Mouse (Mus musculus) stomach, embryonic 16.5 days (tissue): ENCODE measurements around the gene Cdrt4. TPM values are rescaled to one million over a fixed set of nuclear protein-coding genes. Genes with fewer than 3 reads are reported as not detected.
A peak's percentile ranks its signal among the peaks of the same experiment; 100 is the strongest.

Source experiments
- ATAC-seq: fragments of 200-750 bp; cut with Nextera tagmentation; 2 replicates; pipeline ENCODE4 v1.8.0; 2017; ENCODE audit warnings: moderate number of reproducible peaks, moderate TSS enrichment; ENCODE audit not compliant: insufficient read depth, low FRiP score
- H3K27ac ChIP-seq: fragments of 300-500 bp; sonication (generic); 2 replicates; pipeline ENCODE4 v1.5.1; 2014; ENCODE audit warnings: low read length
- H3K27me3 ChIP-seq: fragments of 300-500 bp; sonication (generic); 2 replicates; pipeline ENCODE4 v1.6.1; 2014; ENCODE audit warnings: low read length, control low read depth, mixed read lengths; ENCODE audit not compliant: control insufficient read depth, insufficient read depth
- H3K36me3 ChIP-seq: fragments of 300-500 bp; sonication (generic); 2 replicates; pipeline ENCODE4 v1.6.1; 2014; ENCODE audit warnings: low read length; ENCODE audit not compliant: control insufficient read depth, insufficient read depth
- H3K4me1 ChIP-seq: fragments of 300-500 bp; sonication (generic); 2 replicates; pipeline ENCODE4 v1.6.1; 2014; ENCODE audit warnings: low read length, control low read depth, mixed read lengths; ENCODE audit not compliant: control insufficient read depth, insufficient read depth
- H3K4me2 ChIP-seq: fragments of 300-500 bp; sonication (generic); 2 replicates; pipeline ENCODE4 v1.6.1; 2014; ENCODE audit warnings: low read depth, low read length, mixed read lengths
- H3K4me3 ChIP-seq: fragments of 300-500 bp; sonication (generic); replicated peaks from 2 replicates; pipeline ENCODE4 v1.5.1; 2014; ENCODE audit warnings: mild to moderate bottlenecking, low read length
- H3K9ac ChIP-seq: fragments of 300-500 bp; sonication (generic); 2 replicates; pipeline ENCODE4 v1.6.1; 2014; ENCODE audit warnings: low read length
- H3K9me3 ChIP-seq: fragments of 300-500 bp; sonication (generic); replicated peaks from 2 replicates; pipeline ENCODE4 v1.6.1; 2016; ENCODE audit warnings: low read length, control low read depth; ENCODE audit not compliant: control insufficient read depth
- WGBS: fragments of 180-500 bp; shearing (Covaris S2); extraction: QIAGEN DNeasy Blood & Tissue Kit; methylation state at CpG from one replicate; pipeline ENCODE4 v1.1.7; 2014; 5-methylcytosine and 5-hydroxymethylcytosine counted together
- polyA plus RNA-seq: library from polyadenylated mRNA; unstranded; fragments of >200 nt; fragmentation: Nextera tagmentation; extraction: Ambion mirVana; gene quantifications from 2 replicates; pipeline ENCODE4 v1.2.1, GENCODE M21; 2015

Gene Cdrt4
- polyA plus RNA-seq, 1 experiment from 2014 or later: 0.32 TPM

DNA sequence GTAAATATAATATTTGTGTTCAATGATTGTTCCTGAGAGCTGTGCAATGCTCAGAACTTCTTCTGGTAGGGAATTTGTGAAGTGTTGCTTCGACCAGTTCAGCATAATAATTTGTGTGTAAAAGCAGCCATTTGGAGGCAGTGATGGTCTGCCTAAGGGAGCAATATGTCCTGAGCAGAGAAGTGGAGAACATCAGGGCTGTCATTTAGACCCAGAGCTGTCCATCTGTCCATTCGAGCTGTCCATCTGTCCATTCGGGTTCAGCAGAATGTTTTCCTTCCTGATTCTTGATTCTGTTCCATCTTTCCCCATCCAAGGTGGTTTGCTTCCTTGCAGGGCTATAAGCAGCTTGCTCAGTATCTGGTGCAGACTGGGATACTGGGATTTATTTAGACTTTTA is 33.4 kb downstream of the Cdrt4 start:
- Histone ChIP-seq H3K9me3 (no peaks in the 10 kb centered on the region), H3K4me2 (no peak overlapping the region), H3K36me3 (no peaks in the 10 kb centered on the region), H3K27me3 (no peaks in the 10 kb centered on the region), H3K4me3 (no peak overlapping the region), H3K4me1 (no peaks in the 10 kb centered on the region), H3K9ac (no peak overlapping the region), H3K27ac (no peak overlapping the region)
- 60% methylated on average over 3 of the region's 3 CpGs for WGBS
- no peak for ATAC-seq

DNA sequence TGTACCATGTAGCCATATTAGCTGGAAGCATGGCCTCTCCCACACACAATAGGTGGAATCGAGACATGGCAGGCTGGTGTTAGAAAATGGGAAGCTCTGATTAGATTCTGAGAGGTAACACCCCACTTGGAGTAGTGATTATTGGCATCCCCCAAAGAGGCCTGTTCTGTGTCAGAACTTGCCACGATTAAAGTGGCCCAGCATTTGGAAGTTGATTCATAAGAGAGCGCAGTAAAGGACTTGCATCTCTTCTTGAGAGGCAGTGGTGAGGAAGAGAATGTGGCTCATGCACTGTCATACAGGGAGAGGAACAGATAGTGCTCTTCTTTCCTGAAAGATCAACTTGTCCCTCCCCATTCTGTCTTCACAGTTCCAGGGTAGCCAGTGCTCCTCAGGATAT is 34.1 kb downstream of the Cdrt4 start:
- Histone ChIP-seq H3K4me2 (no peak overlapping the region), H3K9me3 (no peaks in the 10 kb centered on the region), H3K4me1 (no peaks in the 10 kb centered on the region), H3K27ac (no peak overlapping the region), H3K4me3 (no peak overlapping the region), H3K27me3 (no peaks in the 10 kb centered on the region), H3K36me3 (no peaks in the 10 kb centered on the region), H3K9ac (no peak overlapping the region)
- no peak for ATAC-seq
- 81% methylated on average over 3 of the region's 3 CpGs for WGBS

DNA sequence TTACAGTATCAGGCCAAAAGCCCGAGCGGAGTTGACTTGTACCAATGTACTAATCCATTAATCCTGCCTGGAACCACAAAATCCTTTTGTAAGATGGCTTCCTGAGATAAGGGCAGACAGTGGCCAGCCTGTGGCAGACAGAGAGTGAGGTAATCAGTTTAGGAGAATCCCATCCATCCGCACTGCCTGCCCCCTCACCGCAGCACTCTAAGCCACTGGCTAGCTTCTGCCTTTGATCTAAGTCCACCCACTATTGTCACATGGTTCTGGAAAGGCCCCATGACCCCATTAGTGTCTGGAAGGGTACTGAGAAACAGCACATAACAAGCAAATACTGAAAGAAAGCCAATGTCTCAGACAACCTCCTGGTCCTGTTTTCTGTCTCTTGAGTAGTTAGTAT is 35.6 kb downstream of the Cdrt4 start:
- H3K9me3 ChIP-seq: no peaks in the 10 kb centered on the region
- 73% methylated on average over 4 of the region's 4 CpGs for WGBS
- no peak overlapping the region for H3K27ac ChIP-seq
- H3K9ac ChIP-seq: no peak overlapping the region
- no peaks in the 10 kb centered on the region for H3K27me3 ChIP-seq
- no peak for ATAC-seq
- H3K36me3 ChIP-seq: no peaks in the 10 kb centered on the region
- H3K4me2 ChIP-seq: no peak overlapping the region
- no peak overlapping the region for H3K4me3 ChIP-seq
- H3K4me1 ChIP-seq: no peaks in the 10 kb centered on the region

DNA sequence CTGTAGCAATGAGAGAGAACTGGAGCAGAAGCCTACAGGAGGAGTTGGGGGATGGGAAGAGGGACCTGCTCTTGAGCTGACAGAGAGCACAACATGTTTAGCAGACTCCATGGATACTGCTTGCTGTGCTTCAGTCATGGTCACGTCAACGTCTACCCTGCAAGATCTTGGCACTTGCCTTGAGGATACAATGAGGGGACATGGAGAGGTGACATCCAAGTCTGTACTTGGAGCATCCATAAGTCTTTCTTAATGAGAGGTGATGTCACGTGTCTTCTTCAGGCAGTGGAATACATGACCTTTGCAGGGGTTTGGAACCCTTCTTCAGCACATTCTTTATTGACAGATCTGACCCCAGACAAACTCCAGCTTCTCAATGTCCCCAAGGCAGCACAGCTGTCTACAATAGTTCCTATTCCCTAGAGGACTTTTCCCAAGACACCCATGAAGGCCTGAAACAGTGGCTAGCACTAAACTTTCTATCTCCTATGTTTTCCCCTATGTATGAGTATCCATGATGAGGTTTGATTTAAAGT is 39.2 kb downstream of the Cdrt4 start:
- Histone ChIP-seq H3K4me3 (no peak overlapping the region), H3K36me3 (no peaks in the 10 kb centered on the region), H3K27ac (no peak overlapping the region), H3K27me3 (no peaks in the 10 kb centered on the region), H3K4me1 (peaks cover 4% of the 10 kb centered on the region; the same call in 1 of the 2 replicates), H3K4me2 (no peak overlapping the region), H3K9ac (no peak overlapping the region), H3K9me3 (no peaks in the 10 kb centered on the region)
- WGBS: 91% methylated on average over 3 of the region's 3 CpGs
- ATAC-seq: no peak

DNA sequence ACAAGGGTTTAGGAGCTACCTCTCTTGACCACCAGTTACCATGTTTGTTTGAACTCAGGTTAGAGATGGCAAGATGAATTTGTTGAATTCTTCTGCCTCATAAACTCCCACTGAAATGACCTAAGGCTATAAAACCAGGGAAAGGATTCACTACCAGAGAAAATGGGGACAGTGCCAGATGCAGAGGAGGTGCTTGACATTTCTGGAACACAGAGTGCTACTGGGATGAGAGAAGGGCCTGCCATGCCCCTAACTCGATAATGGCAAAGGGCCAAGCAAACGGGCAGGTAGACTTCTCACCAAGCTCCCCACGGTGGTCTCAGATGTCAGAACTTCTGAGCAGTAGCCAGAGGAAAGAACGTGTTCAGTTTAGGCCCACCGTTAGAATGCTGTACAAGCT is 39.8 kb downstream of the Cdrt4 start:
- no peak overlapping the region for H3K9ac ChIP-seq
- no peak overlapping the region for H3K27ac ChIP-seq
- H3K4me1 ChIP-seq: peaks cover 9% of the 10 kb centered on the region; the same call in 1 of the 2 replicates
- no peak overlapping the region for H3K4me2 ChIP-seq
- no peaks in the 10 kb centered on the region for H3K27me3 ChIP-seq
- no peak for ATAC-seq
- no peaks in the 10 kb centered on the region for H3K9me3 ChIP-seq
- no peak overlapping the region for H3K4me3 ChIP-seq
- WGBS: 75% methylated on average over 5 of the region's 5 CpGs
- H3K36me3 ChIP-seq: no peaks in the 10 kb centered on the region

DNA sequence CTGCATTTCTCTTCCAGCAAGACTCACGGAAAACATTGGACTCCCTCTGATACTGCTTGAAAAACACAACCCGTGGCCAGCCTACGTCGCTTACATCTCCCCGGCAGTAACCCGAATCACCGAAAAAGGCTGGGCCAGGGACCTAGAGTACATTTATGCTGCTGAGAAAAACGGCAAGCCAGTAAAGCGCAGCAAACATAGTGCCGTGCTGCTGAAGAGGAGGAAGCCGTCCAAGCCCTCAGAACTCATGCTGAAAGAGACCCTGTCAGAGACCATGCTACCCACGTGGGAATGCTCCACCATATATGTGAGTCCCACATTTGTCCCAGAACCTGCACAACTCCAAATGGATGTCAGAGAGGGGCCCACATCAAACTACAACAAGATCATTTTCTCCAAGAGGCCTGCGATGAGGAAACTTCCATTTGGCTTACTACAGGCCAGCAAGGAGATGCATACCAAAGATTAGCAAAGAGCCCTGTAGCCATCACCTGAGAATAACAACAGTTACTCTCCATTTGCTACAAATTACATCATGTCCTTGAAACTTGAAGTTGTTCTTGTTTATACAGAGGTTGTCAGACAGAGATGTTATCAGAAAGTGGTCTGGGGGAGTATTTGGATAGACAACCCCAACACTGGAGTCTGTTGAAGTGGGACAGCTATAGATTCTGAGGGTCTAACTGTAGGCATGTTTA is 41.7 kb downstream of the Cdrt4 start:
- no peak overlapping the region for H3K4me2 ChIP-seq
- WGBS: 85% methylated on average over 13 of the region's 13 CpGs
- no peak overlapping the region for H3K27ac ChIP-seq
- H3K27me3 ChIP-seq: no peaks in the 10 kb centered on the region
- H3K36me3 ChIP-seq: no peaks in the 10 kb centered on the region
- ATAC-seq: no peak
- H3K4me3 ChIP-seq: no peak overlapping the region
- H3K9me3 ChIP-seq: no peaks in the 10 kb centered on the region
- peaks cover 22% of the 10 kb centered on the region for H3K4me1 ChIP-seq
- no peak overlapping the region for H3K9ac ChIP-seq

DNA sequence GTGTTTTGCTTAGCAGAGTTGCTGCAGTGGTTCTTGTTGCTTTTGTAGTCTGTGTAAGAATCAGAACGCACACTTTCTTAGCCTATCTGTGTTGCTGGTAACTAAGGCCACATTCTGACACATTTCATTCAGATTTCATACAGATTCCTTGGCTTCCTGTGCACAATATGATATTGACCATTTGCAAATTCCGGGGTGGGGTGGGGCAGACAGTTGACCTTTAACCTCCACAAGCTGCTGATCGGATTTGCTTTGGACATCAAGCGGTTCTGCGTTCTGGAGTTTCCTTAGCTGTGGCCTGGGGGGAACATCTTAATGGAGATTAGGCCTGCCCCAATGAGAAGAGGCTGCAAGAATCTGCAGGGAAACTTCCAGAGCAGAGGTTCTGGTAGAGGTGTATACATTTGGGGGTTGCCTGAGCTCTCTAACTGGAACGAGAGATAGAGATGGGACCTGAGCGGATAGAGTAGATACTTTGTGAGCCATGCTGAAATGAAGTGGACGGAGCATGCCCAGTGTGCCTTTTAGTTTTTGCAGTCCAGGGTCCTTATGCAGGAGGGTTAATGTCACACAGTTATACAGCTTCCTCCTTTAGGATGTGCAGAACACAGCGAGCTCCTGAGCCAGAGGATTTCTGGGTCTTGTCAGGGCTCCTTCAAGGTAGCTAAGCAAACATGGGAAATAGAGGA is 44.2 kb downstream of the Cdrt4 start:
- Histone ChIP-seq H3K9me3 (no peaks in the 10 kb centered on the region), H3K4me3 (no peak overlapping the region), H3K9ac (no peak overlapping the region), H3K4me2 (no peak overlapping the region), H3K27ac (no peak overlapping the region; the same call in 1 of the 2 replicates), H3K27me3 (no peaks in the 10 kb centered on the region), H3K36me3 (no peaks in the 10 kb centered on the region), H3K4me1 (peaks cover 27% of the 10 kb centered on the region)
- 65% methylated on average over 9 of the region's 9 CpGs for WGBS
- no peak for ATAC-seq

DNA sequence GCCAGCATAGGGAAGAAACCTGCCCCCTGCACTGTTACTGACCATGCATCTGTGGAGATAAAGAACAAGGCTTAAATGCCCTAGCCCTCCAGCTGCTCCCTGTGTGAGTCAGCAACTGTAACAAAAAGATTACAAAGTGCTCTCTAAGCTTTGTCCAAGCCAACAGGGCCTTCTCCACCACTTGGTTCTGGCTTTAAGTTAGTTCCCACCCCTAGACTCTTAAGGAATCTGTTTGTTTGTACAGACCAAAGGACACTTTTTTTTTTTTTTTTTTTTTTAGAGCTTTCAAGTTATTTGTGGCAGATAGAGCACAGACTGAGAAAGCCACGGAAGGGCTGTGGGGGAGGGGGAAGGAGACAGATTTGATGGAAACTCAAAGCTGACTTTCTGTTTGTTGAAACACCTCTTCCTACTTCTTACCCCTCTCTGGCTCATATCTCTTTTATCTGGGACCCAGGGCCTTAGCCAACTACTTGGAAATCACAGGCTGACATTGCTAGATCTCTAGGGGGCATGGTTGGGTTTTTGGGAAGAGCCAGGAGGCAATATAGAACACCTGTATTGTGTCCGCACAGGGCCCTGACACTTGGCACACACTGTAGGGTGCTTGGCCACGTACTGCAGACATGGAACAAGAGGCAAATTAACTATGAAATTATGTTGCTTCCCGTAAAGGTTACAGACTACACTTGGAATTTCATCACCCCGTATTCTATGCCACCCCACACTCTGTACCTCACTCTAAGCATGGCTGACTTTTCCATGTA is 44.9 kb downstream of the Cdrt4 start:
- Histone ChIP-seq H3K9ac (no peak overlapping the region), H3K4me3 (no peak overlapping the region), H3K9me3 (no peaks in the 10 kb centered on the region), H3K27ac (peak overlapping the region; percentile 64), H3K36me3 (no peaks in the 10 kb centered on the region), H3K4me1 (peaks cover 27% of the 10 kb centered on the region), H3K27me3 (no peaks in the 10 kb centered on the region), H3K4me2 (no peak overlapping the region)
- WGBS: 59% methylated on average over 5 of the region's 5 CpGs
- peak; percentile 34; the same call in 1 of the 2 replicates for ATAC-seq

DNA sequence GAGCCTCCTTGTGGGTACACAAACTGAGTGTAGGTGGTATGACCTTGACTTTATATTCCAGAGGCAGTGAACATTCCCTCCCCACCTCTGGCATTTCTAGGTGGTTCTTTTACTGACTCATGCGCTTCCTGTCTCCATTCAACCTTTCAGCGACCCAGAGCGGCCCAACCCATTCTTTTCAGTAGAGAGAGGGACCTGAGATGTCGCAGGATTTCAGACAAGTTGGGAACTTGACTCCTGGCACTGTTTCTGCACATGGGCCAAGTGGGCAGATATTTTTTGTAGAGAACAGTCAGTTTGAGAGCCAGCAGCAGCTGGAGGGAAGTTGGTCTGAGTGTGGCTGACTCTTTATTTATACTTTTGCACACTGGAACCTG is 45.5 kb downstream of the Cdrt4 start:
- Histone ChIP-seq H3K9me3 (no peaks in the 10 kb centered on the region), H3K4me1 (peaks cover 27% of the 10 kb centered on the region), H3K9ac (no peak overlapping the region), H3K36me3 (no peaks in the 10 kb centered on the region), H3K4me3 (no peak overlapping the region), H3K27me3 (no peaks in the 10 kb centered on the region), H3K27ac (peak overlapping the region; percentile 64), H3K4me2 (no peak overlapping the region)
- no peak for ATAC-seq
- 61% methylated on average over 4 of the region's 4 CpGs for WGBS
